Mouse (Mus musculus) E14TG2a.4 (cell line): ENCODE measurements around the gene Ehhadh.

Source experiments
- CTCF ChIP-seq: conservative IDR thresholded peaks from 2 replicates; pipeline ENCODE4 v1.5.1; 2014; ENCODE audit warnings: low read length
- NANOG ChIP-seq: IDR thresholded peaks from 2 replicates; pipeline ENCODE4 v1.6.1; 2014; ENCODE audit warnings: borderline replicate concordance, low read length, mixed read lengths
- POU5F1 ChIP-seq: IDR thresholded peaks from 2 replicates; pipeline ENCODE4 v1.6.1; 2014; ENCODE audit warnings: low read length, borderline replicate concordance

DNA sequence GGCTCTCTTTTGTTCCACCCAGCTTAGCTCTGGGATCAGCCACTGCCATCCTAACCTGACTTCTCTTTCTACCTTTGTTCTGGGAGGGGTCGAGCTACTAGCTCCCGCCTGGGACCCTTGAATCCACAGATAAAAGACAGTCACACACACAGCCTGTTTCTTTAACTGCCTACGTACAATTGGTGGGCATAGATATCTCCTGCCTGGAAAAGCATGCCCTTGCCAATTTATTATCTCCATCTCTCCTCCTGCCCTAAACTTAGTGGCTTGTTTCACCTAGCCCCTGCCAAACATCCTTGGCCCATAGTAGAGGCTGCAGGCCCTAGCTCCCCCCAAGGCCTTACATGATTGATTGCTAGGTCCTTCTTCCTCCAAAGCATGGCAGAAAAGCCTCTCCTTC, 46.1 kb downstream of the Ehhadh start:
- TF ChIP-seq CTCF (no peak), NANOG (no peak), POU5F1 (no peak)
